Mouse (Mus musculus) limb, embryonic 15.5 days (tissue): ENCODE measurements around the gene Gmeb2. TPM values are rescaled to one million over a fixed set of nuclear protein-coding genes. Genes with fewer than 3 reads are reported as not detected.

Experiments
- ATAC-seq: fragments of 200-750 bp; cut with Nextera tagmentation; 2 replicates; pipeline ENCODE4 v1.8.0; 2017; ENCODE audit warnings: low read depth, moderate TSS enrichment; ENCODE audit not compliant: insufficient number of reproducible peaks, low FRiP score, low TSS enrichment
- H3K27ac ChIP-seq: fragments of 300-500 bp; sonication (generic); 2 replicates; pipeline ENCODE4 v1.5.1; 2015; ENCODE audit warnings: moderate library complexity, mild to moderate bottlenecking, inconsistent platforms
- H3K27me3 ChIP-seq: fragments of 300-500 bp; sonication (generic); 2 replicates; pipeline ENCODE4 v1.6.1; 2015; ENCODE audit warnings: inconsistent platforms
- H3K36me3 ChIP-seq: fragments of 300-500 bp; sonication (generic); 2 replicates; pipeline ENCODE4 v1.6.1; 2015; ENCODE audit warnings: inconsistent platforms
- H3K4me1 ChIP-seq: fragments of 300-500 bp; sonication (generic); 2 replicates; pipeline ENCODE4 v1.6.1; 2015; ENCODE audit warnings: inconsistent platforms
- H3K4me2 ChIP-seq: fragments of 300-500 bp; sonication (generic); 2 replicates; pipeline ENCODE4 v1.6.1; 2015; ENCODE audit warnings: mild to moderate bottlenecking, inconsistent platforms
- H3K4me3 ChIP-seq: fragments of 300-500 bp; sonication (generic); 2 replicates; pipeline ENCODE4 v1.5.1; 2015; ENCODE audit warnings: mild to moderate bottlenecking, inconsistent platforms
- H3K9ac ChIP-seq: fragments of 300-500 bp; sonication (generic); 2 replicates; pipeline ENCODE4 v1.6.1; 2015; ENCODE audit warnings: inconsistent platforms
- H3K9me3 ChIP-seq: fragments of 300-500 bp; sonication (generic); 2 replicates; pipeline ENCODE4 v1.6.1; 2016; ENCODE audit warnings: inconsistent platforms
- WGBS: fragments of 180-500 bp; shearing (Covaris S2); methylation state at CpG from one replicate; pipeline ENCODE4 v1.1.7; 2015; 5-methylcytosine and 5-hydroxymethylcytosine counted together
- polyA plus RNA-seq: library from polyadenylated mRNA; unstranded; fragments of >200 nt; fragmentation: Nextera tagmentation; extraction: Ambion mirVana; gene quantifications from 2 replicates; pipeline ENCODE4 v1.2.1, GENCODE M21; 2015

The Gmeb2 gene
- polyA plus RNA-seq, 1 experiment from 2014 or later = 15.1 TPM

DNA sequence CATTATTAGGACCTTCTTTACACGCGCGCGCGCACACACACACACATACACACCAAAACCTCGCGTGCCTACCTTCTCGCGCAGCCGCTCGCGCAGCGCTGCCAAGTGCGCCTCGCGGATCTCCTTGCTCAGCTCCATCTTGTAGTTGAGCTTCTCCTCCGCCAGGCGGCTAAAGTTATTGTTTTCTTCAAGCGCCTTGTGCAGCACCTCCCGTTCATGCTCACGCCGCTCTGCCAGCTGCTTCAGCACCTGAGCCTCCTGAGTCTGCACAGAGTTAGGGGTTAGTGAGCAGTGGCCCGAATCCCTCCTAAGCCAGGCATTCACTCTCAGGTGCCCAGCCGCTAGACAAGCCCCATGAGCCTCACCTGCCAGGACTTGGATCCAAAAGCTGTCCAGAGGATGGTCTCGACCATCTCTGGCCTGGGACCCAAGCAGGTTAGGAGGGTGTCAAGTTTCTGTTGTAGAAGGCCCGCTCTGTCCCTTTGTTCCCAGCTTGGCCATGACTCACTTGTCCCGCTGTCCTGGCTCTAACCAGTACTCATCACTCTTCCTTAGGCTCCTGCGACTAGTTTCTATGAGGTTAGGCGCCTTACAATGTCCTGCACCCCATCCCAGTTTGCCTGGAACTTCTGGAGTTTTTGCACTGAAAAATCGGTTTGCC is 19.4 kb upstream of the Gmeb2 start:
- ATAC-seq = no peak
- Histone ChIP-seq H3K4me2 (no peak overlapping the region), H3K27ac (no peak overlapping the region), H3K27me3 (peaks cover 52% of the 10 kb centered on the region), H3K4me1 (no peaks in the 10 kb centered on the region; the same call in 1 of the 2 replicates), H3K4me3 (no peak overlapping the region), H3K36me3 (no peaks in the 10 kb centered on the region), H3K9ac (no peak overlapping the region), H3K9me3 (no peaks in the 10 kb centered on the region)
- 8% methylated on average over 30 of the region's 30 CpGs for WGBS

DNA sequence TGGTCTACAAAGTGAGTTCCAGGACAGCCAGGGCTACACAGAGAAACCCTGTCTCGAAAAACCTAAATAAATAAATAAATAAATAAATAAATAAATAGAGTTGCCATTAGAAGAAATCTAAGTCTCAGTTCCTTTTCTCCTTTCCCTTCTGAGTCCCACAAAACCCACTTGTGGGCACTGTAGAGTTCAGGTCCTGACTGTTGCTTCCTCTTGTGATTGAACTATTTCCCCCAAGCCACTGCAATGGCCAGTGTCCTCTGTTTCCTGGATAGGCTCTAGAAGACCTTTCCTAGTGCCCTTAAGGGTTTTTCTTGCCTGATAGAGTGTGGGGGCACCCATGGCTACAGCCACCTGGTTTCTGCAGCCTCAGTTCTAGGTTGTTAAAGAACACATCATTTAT is 17.1 kb upstream of the Gmeb2 start:
- Histone ChIP-seq H3K27me3 (peaks cover 41% of the 10 kb centered on the region), H3K4me2 (no peak overlapping the region), H3K27ac (no peak overlapping the region), H3K36me3 (peaks cover 21% of the 10 kb centered on the region), H3K9ac (no peak overlapping the region), H3K9me3 (no peaks in the 10 kb centered on the region), H3K4me3 (no peak overlapping the region), H3K4me1 (no peaks in the 10 kb centered on the region; the same call in 1 of the 2 replicates)
- WGBS = 89% methylated on average over 1 of the region's 1 CpGs
- no peak for ATAC-seq

DNA sequence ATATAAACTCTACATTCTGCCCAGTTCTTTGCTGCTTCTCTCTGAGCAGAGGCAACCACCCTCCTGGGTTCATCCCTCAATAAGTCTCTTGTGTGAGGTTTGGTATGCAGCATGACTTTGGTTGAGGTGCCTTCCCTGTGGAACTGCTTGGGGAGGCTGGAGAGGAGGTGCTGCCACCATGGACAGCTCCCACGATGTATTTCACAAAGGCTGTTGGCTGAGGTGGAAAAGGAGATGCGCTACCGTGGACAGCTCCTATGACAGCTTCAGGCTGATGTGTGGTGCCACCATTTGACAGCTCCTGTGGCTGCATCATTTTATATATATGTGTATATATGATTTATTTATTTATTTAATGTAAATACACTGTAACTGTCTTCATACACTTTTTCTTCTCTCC is 14.2 kb upstream of the Gmeb2 start:
- Histone ChIP-seq H3K9me3 (no peaks in the 10 kb centered on the region), H3K4me1 (no peaks in the 10 kb centered on the region), H3K4me3 (no peak overlapping the region), H3K27me3 (peaks cover 21% of the 10 kb centered on the region), H3K4me2 (no peak overlapping the region), H3K36me3 (peaks cover 29% of the 10 kb centered on the region), H3K9ac (no peak overlapping the region), H3K27ac (no peak overlapping the region)
- 16% methylated on average over 3 of the region's 3 CpGs for WGBS
- no peak; the same call in 1 of the 2 replicates for ATAC-seq

DNA sequence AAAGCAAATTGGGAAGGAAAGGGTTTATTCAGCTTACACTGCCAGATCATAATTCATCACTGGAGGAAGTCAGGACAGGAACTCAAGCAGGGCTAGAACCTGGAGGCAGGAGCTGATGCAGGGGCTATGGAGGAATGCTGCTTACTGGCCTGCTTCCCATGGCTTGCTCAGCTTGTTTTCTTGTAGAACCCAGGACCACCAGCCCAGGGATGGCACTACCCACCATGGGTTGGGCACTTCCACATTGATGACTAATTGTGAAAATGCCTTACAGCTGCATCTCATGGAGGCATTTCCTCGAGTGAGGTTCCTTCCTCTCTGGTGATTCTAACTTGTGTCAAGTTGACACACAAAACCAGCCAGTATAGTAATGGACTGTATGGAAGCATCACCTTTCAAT is 3.1 kb upstream of the Gmeb2 start:
- H3K36me3 ChIP-seq = no peaks in the 10 kb centered on the region
- H3K27ac ChIP-seq = no peak overlapping the region
- 61% methylated on average over 1 of the region's 1 CpGs for WGBS
- H3K4me2 ChIP-seq = no peak overlapping the region
- H3K4me3 ChIP-seq = no peak overlapping the region
- no peak overlapping the region for H3K9ac ChIP-seq
- H3K9me3 ChIP-seq = no peaks in the 10 kb centered on the region
- peaks cover 13% of the 10 kb centered on the region for H3K4me1 ChIP-seq
- no peak for ATAC-seq
- H3K27me3 ChIP-seq = no peaks in the 10 kb centered on the region

DNA sequence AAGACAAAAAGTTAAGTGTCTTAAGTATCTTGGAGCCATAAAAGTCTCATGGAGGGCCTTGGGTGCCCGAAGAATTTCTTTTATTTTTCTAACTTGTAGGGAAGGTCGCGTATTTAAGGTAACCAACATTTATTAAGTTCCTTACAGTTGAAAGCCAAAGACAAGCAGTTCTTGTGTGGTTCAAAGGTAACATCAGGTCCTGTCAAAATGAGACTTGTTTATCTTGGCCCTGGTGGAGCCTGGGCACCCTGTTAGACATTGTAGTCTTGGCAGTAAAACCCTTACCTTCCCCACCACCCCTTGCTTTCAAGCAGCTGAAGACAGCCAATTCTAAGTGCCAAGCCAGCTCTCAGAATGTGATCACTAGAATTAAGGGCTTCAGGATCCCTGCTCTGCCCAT is 856 bp upstream of the Gmeb2 start:
- no peak for ATAC-seq
- 75% methylated on average over 3 of the region's 3 CpGs for WGBS
- H3K9ac ChIP-seq = 0 out of 2 replicates have a peak overlapping the region, but pooled peaks have one; percentile 31
- H3K4me1 ChIP-seq = peaks cover 13% of the 10 kb centered on the region
- H3K4me2 ChIP-seq = peak overlapping the region; percentile 50
- no peaks in the 10 kb centered on the region for H3K27me3 ChIP-seq
- peaks cover 3% of the 10 kb centered on the region for H3K36me3 ChIP-seq
- no peaks in the 10 kb centered on the region for H3K9me3 ChIP-seq
- H3K4me3 ChIP-seq = peak overlapping the region; percentile 58
- peak overlapping the region; percentile 96 for H3K27ac ChIP-seq

DNA sequence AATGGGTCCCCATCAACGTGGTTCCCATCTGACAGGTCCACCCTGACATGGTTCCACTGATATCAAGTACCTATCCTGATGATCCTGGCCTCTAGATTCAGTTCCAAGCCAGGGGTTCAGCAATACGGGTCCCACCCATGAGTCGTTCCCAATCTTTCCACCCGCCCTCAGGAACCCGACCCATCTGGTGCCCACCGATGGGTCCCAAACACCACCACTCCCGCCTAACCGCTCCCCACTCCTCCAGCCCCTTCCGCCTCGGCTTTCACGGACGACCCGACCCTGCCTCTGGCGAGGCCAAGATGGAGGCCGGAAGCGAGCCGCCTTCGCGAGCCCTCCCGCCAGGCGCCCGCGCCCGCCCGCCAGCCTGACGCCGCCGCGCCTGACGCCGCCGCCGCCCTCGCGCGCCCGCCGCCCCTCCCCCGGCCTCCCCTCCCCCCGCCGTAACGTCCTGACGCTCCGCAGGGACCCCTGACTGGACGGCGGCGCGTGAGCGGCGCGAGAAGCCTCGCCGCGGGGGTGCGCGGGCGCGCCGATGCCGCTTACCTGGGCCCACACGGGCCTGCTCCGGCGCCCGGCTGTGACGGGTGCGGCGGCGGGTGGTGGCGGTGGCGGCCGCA is 387 bp downstream of the Gmeb2 start:
- Histone ChIP-seq H3K27me3 (no peaks in the 10 kb centered on the region), H3K9ac (peak overlapping the region; percentile 85), H3K36me3 (peaks cover 8% of the 10 kb centered on the region), H3K9me3 (no peaks in the 10 kb centered on the region), H3K27ac (peak overlapping the region; percentile 96), H3K4me2 (peak overlapping the region; percentile 52), H3K4me1 (peaks cover 13% of the 10 kb centered on the region), H3K4me3 (peak overlapping the region; percentile 58)
- 1% methylated on average over 18 of the region's 71 CpGs for WGBS
- peak; percentile 87 for ATAC-seq

DNA sequence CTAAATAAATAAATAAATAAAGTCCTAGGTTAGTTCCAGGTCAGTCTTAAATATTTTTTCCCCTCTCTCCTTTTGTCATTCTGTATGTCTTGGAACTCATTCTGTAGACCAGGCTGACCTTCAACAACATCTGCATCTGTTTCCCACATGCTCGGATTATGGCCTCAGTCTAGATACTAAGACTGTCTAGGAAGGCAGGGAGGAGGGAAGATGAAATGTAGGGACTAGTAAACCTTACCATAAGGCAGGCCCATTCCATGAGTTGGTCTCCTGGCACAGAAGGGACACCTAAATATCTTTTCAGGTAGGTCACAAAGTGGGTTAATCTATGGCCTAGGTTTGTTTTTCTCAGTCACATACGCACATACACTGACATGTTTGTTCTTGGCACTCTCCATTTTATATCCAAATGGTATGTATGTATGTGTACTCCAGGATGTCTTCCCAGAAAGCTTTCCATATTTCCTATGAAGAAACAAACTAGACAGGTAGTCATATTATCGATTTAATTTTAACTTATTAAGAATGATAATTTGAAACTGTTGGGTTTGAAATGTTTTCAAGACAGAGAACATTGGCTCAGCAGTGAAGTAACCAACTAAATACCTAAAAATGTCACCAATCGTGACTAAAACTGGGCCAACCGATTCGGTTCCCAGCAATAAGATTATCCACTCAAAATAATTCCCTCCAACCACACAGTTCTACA is 1.1 kb downstream of the Gmeb2 start:
- Histone ChIP-seq H3K4me3 (peak overlapping the region; percentile 58), H3K4me1 (peaks cover 13% of the 10 kb centered on the region), H3K4me2 (peak overlapping the region; percentile 52), H3K27me3 (no peaks in the 10 kb centered on the region), H3K9me3 (no peaks in the 10 kb centered on the region), H3K9ac (peak overlapping the region; percentile 85), H3K36me3 (peaks cover 13% of the 10 kb centered on the region), H3K27ac (peak overlapping the region; percentile 96)
- 54% methylated on average over 6 of the region's 6 CpGs for WGBS
- no peak for ATAC-seq

DNA sequence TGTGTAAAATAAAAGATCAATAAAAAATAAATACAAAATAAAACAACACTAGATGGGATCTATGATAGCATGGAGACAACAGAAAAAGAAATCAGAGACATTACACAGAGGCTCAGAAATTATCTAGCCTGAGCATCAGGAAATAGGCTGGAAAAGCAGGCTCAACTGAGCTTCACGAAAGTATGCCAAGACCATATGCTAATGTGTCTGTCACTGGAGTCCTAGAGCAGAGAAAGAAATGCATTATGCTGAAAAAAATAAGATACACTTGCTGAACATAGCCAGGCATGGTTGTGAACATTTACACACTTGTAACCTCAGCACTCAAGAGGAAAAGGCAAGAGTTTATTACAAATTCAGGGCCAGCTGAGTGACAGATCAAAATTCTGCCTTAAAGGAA is 7.9 kb downstream of the Gmeb2 start:
- Histone ChIP-seq H3K4me1 (no peaks in the 10 kb centered on the region), H3K27me3 (no peaks in the 10 kb centered on the region), H3K27ac (no peak overlapping the region), H3K36me3 (peaks cover 53% of the 10 kb centered on the region), H3K4me2 (no peak overlapping the region), H3K4me3 (no peak overlapping the region), H3K9me3 (no peaks in the 10 kb centered on the region), H3K9ac (no peak overlapping the region)
- WGBS = 68% methylated on average over 1 of the region's 1 CpGs
- ATAC-seq = no peak

DNA sequence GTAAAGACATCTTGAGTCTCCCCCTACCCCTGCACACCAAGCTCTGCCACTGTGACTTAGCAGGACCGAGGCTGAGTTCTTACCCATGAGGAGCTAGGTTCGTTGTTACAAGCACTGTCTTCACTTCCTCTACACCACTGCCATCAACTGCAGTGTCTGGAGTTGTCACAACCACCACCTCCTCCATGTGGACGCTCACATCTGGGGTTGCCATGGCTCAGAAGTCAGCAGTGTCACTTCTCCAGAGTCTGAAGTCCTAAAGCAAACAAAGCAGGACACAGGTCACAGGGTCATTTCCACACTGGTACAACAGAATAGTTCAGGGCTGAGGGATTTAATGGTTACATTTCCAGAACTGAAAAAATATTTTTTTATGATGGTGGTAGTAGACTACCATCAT is 10.0 kb downstream of the Gmeb2 start:
- H3K9ac ChIP-seq = no peak overlapping the region
- peaks cover 58% of the 10 kb centered on the region for H3K36me3 ChIP-seq
- H3K27me3 ChIP-seq = no peaks in the 10 kb centered on the region
- WGBS = 82% methylated on average over 3 of the region's 3 CpGs
- ATAC-seq = no peak
- H3K4me3 ChIP-seq = no peak overlapping the region
- H3K4me2 ChIP-seq = no peak overlapping the region
- no peaks in the 10 kb centered on the region for H3K9me3 ChIP-seq
- H3K4me1 ChIP-seq = no peaks in the 10 kb centered on the region
- H3K27ac ChIP-seq = no peak overlapping the region

DNA sequence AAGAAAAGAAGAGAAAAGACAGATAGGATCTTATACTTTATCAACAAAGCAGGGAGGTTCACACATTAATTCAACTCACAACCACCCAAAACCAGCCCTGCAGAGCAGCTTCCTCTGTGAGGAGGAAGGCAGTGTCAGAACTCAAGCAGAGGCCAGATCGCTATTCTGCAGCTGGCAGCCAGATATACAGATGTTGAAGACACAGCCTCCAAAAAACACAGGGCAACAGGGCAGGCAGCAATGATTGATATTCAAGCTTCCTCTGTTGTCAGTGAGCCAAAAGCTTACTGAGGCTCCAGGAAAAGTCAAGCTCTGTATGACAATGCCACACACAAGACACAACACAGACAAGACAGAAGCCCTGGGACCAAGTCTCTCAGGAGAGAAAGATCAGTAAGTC is 11.1 kb downstream of the Gmeb2 start:
- Histone ChIP-seq H3K27ac (no peak overlapping the region), H3K36me3 (peaks cover 56% of the 10 kb centered on the region), H3K9ac (no peak overlapping the region), H3K9me3 (no peaks in the 10 kb centered on the region), H3K4me1 (no peaks in the 10 kb centered on the region), H3K4me3 (no peak overlapping the region), H3K4me2 (no peak overlapping the region), H3K27me3 (no peaks in the 10 kb centered on the region)
- 75% methylated on average over 1 of the region's 1 CpGs for WGBS
- no peak for ATAC-seq

DNA sequence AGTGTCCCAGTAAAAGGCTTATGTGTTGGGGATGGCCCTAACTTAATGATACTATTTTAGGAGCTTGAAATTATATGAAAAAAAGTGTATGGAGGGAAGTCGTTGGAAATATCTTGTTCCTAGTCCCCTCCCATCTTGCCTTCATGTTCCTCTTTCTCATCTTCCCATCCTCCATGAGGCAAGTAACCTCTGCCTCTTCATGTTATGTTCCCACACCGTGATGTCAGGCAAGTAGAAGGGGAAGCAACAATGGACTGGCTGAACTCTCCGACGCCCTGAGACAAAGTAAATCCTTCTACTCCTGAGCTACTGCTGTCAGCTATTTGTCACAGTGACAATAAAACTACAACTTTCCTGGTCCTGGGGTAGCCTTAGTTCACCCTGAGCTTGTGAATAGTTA is 13.2 kb downstream of the Gmeb2 start:
- 83% methylated on average over 4 of the region's 4 CpGs for WGBS
- Histone ChIP-seq H3K9ac (no peak overlapping the region), H3K4me2 (no peak overlapping the region), H3K36me3 (peaks cover 66% of the 10 kb centered on the region), H3K27ac (no peak overlapping the region), H3K27me3 (no peaks in the 10 kb centered on the region), H3K4me3 (no peak overlapping the region), H3K4me1 (no peaks in the 10 kb centered on the region), H3K9me3 (no peaks in the 10 kb centered on the region)
- ATAC-seq = no peak

DNA sequence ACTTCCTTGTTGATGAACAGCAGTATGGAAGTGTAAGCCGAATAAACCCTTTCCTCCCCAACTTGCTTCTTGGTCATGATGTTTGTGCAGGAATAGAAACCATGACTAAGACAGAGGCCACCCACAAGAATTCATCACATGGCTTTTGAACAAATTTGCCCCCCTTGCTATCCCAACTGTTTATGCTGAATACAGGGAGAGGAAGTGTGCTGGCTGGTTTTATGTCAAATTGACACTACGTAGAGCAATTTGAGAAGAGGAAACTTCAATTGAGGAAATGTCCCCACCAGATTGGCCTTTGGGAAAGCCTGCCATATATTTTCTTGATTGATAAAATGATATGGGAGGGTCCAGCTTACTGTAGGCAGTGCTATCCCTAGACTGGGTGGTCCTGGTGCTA is 14.0 kb downstream of the Gmeb2 start:
- Histone ChIP-seq H3K4me2 (no peak overlapping the region), H3K36me3 (peaks cover 60% of the 10 kb centered on the region), H3K27me3 (no peaks in the 10 kb centered on the region), H3K4me3 (no peak overlapping the region), H3K9me3 (no peaks in the 10 kb centered on the region), H3K9ac (no peak overlapping the region), H3K27ac (no peak overlapping the region), H3K4me1 (no peaks in the 10 kb centered on the region)
- no peak for ATAC-seq
- WGBS = 97% methylated on average over 2 of the region's 2 CpGs
